Mouse (Mus musculus) cerebellum, adult 2 months (tissue): Measurements from ENCODE around the gene Trim27.

Experiments used
- CTCF ChIP-seq: fragments of 200-500 bp; IDR thresholded peaks from 2 replicates; pipeline ENCODE4 v1.5.1; 2011; ENCODE audit warnings: low read depth, mild to moderate bottlenecking, control low read depth, low read length, moderate library complexity, borderline replicate concordance; ENCODE audit not compliant: insufficient read depth
- POLR2A ChIP-seq: fragments of 200-500 bp; IDR thresholded peaks from 2 replicates; pipeline ENCODE4 v1.6.1; 2011; ENCODE audit warnings: low read length, control low read depth, borderline replicate concordance; ENCODE audit not compliant: insufficient read depth

DNA sequence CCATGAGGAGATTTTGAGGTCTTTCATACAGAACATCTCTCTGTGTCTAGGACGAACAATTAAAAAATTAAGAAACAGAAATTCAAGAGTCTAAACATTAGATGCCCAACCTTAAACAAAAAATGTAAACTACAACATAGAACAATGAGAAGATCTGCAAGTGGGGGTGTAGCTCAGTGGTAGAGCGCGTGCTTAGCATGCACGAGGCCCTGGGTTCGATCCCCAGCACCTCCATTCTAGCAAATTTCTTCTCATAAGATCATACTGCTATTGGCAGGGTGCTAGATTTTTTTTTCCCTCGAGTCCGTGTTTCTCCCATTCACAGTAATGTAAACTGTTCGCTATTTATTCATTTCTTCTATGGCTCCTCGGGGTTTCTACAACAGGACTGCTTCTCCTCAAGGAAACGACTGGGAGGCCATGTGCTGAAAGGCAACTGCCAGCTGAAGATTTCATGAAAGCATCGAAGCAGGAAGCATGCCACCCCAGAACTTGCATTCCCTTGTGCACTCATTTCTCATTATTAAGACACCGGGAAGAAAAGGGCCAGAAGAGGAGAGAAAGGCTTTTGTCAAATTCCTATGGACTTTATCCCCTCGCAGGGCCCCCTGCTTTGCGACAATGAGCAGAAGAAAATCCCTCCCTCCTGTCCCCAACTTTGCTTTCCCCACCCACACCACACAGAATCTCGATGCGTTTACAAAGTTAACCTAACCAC lies 63.3 kb downstream of the Trim27 start:
- TF ChIP-seq CTCF (no peak), POLR2A (no peak)
